Mouse (Mus musculus) myocyte (in vitro differentiated cells): ENCODE measurements around the gene Zbtb34.

ENCODE experiments used
- MAX ChIP-seq: IDR thresholded peaks from one replicate; pipeline ENCODE4 v1.6.1; 2011; ENCODE audit warnings: low read depth, mild to moderate bottlenecking, control low read depth
- POLR2A ChIP-seq: IDR thresholded peaks from one replicate; pipeline ENCODE4 v1.6.1; 2011; ENCODE audit warnings: low read depth, mild to moderate bottlenecking, control low read depth, moderate library complexity; ENCODE audit not compliant: insufficient read length
- REST ChIP-seq: IDR thresholded peaks from one replicate; pipeline ENCODE4 v1.6.1; 2011; ENCODE audit warnings: mild to moderate bottlenecking, control low read depth, moderate library complexity; ENCODE audit not compliant: insufficient read depth, insufficient read length

- no peak for TF ChIP-seq MAX
- TF ChIP-seq POLR2A, result no peak
- TF ChIP-seq REST, result no peak
These were observed 34.1 kb upstream of the Zbtb34 start for GRCm38 (mm10) chr2:33465215-33465614.
